Mouse (Mus musculus) bone marrow macrophage, adult 2 months (primary cell): ENCODE measurements around the gene Enpp3.

Experiments used
- CTCF ChIP-seq: IDR thresholded peaks from 2 replicates; pipeline ENCODE4 v1.5.1; 2012; ENCODE audit warnings: low read depth, mild to moderate bottlenecking, low read length, moderate library complexity
- POLR2A ChIP-seq: IDR thresholded peaks from 2 replicates; pipeline ENCODE4 v1.6.1; 2012; ENCODE audit warnings: mild to moderate bottlenecking, low read depth, low read length, borderline replicate concordance

DNA sequence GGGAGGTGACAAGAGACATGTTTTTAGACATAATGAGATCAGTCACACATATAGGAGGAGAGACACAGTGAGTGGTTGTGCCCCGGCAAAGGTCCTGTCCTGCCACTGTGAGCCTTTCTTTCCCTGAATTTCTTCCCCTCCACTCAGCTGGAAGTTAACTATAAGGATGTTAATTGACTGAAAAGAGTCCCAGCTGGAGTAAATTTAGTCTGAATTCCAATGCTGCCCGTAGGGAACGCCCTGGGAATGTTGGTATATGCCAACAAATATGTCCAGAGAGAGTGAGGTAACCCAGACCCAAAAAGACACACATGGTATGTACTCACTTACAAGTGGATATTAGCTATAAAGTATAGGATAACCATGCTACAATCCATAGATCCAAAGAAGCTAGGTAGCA lies 23.1 kb downstream of the Enpp3 start:
- TF ChIP-seq POLR2A (no peak), CTCF (no peak)
